Mouse (Mus musculus) liver, postnatal 0 days (tissue): ENCODE measurements at regions not wholly inside any gene's neighbourhood (a gene's known extent, or its start where the extent isn't known, plus 50 kb on each side); places are given as distances from the start of the nearest gene placed in this dataset.

Source experiments
- CTCF ChIP-seq: sonication (generic); IDR thresholded peaks from 2 replicates; pipeline ENCODE4 v1.5.1; 2016; ENCODE audit warnings: antibody characterized with exemption, low read depth
- EP300 ChIP-seq: IDR thresholded peaks from 2 replicates; pipeline ENCODE4 v1.6.1; 2016; ENCODE audit warnings: antibody characterized with exemption, low read depth, mild to moderate bottlenecking

DNA sequence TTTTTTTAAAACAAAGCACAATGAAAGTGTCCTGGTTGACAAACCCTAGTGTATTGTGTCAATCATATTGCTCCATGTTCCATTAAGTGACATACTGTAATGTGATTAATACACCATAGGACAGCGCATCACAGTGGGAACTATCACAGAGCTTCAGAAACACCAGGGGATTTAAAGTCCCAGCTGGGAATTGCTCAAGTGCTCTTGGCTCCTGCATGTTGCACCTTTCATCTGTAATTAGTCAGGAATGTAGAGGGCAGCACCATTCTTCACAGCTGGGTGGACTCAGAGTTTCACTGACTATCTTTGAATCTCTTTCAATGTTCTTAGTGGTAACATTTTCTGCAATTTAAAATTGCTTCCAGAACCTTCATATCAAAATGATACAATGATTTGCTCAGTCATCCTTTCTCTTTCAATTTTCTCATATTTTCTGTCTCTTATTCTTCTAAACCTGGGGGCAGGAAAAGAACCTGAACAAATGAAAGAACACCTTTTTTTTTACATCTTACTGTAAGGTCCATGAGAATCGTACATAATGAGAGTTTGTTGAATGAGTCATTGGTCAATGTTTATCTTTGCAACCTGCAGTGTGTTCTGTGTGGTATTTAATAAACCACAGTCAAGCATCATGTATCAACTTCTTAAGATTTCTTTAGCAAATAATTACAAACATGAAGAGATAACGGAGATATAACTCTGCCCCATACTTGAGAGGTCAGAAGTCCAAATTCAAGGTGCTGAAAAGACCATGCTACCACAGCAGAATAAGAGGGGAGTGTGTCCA lies 333.0 kb downstream of the Etaa1 start:
- TF ChIP-seq CTCF (no peak), EP300 (no peak)
